In genomic region chr6:34942446-34942845, GRCm38 (mm10) we compare ENCODE assay signal across 27 mouse cellular contexts. TPM values are rescaled to one million over a fixed set of nuclear protein-coding genes. Genes with fewer than 3 reads are reported as not detected.
"Had no signal": no experiment of that assay in that cellular context is flagged by ENCODE, and none has a peak within 500 bp of the region (broad histone marks: within the 10 kb centered on the region; RNA-seq: fewer than 3 reads in every experiment).

No protein-coding gene starts in this region.

- H3K9me3 ChIP-seq: intestine, embryonic 15.5 days; midbrain, embryonic 13.5 days; neural tube, embryonic 12.5 days; neural tube, embryonic 15.5 days had no signal

- H3K27me3 ChIP-seq: intestine, embryonic 15.5 days; midbrain, embryonic 13.5 days; neural tube, embryonic 12.5 days; neural tube, embryonic 15.5 days had no signal

- H3K4me2 ChIP-seq: intestine, embryonic 15.5 days; lung, embryonic 14.5 days; midbrain, embryonic 13.5 days; neural tube, embryonic 12.5 days; neural tube, embryonic 15.5 days had no signal

- H3K36me3 ChIP-seq: intestine, embryonic 15.5 days; midbrain, embryonic 13.5 days; neural tube, embryonic 12.5 days; neural tube, embryonic 15.5 days had no signal

- ATAC-seq: intestine, embryonic 15.5 days; liver, postnatal 0 days; lung, postnatal 0 days; midbrain, embryonic 13.5 days had no signal

- DNase-seq: kidney, adult 11 months; kidney, adult 9 months; kidney, postnatal 25 days; layer of hippocampus, adult 9-11 months; liver, postnatal 0 days; lung, embryonic 14.5 days; right cerebral cortex, adult 18-20 months; right cerebral cortex, postnatal 14 days; right cerebral cortex, postnatal 4 days had no signal

- H3K9ac ChIP-seq: intestine, embryonic 15.5 days; liver, embryonic 14.5 days; liver, postnatal 0 days; lung, embryonic 14.5 days; midbrain, embryonic 13.5 days; neural tube, embryonic 12.5 days; neural tube, embryonic 15.5 days had no signal

- H3K27ac ChIP-seq: intestine, embryonic 15.5 days; kidney, postnatal 0 days; layer of hippocampus, adult 2 months; liver, embryonic 14.5 days; macrophage; midbrain, embryonic 13.5 days; neural tube, embryonic 12.5 days; neural tube, embryonic 15.5 days; stomach, postnatal 0 days had no signal

- H3K4me1 ChIP-seq: intestine, embryonic 15.5 days; midbrain, embryonic 13.5 days; neural tube, embryonic 12.5 days; neural tube, embryonic 15.5 days had no signal

- H3K4me3 ChIP-seq: intestine, embryonic 15.5 days; layer of hippocampus, adult 2 months; midbrain, embryonic 13.5 days; neural tube, embryonic 12.5 days; neural tube, embryonic 15.5 days had no signal

RNA-seq across cellular contexts. Expression of gene Stra8, which starts 22.5 kb away (rescaled TPM):
- total RNA-seq: layer of hippocampus, adult 2 months; layer of hippocampus, postnatal 25 days; left cerebral cortex, adult 18-20 months; left cerebral cortex, postnatal 25 days; liver, adult 2 months; megakaryocyte, adult 5-6 weeks had no signal
- polyA plus RNA-seq: intestine, embryonic 15.5 days; kidney, postnatal 0 days; limb, embryonic 11.5 days; liver, adult 2 months; liver, embryonic 14.5 days; liver, postnatal 0 days; lung, embryonic 14.5 days; macrophage; midbrain, embryonic 13.5 days; neural tube, embryonic 12.5 days; neural tube, embryonic 15.5 days; stomach, embryonic 14.5 days; urinary bladder, adult 2 months had no signal

RNA-seq across cellular contexts. Expression of gene Slc23a4, which starts 45.8 kb away (rescaled TPM):
- total RNA-seq: liver, adult 2 months had no signal
